ENCODE assay signal across 25 mouse cellular contexts in the genomic region with DNA sequence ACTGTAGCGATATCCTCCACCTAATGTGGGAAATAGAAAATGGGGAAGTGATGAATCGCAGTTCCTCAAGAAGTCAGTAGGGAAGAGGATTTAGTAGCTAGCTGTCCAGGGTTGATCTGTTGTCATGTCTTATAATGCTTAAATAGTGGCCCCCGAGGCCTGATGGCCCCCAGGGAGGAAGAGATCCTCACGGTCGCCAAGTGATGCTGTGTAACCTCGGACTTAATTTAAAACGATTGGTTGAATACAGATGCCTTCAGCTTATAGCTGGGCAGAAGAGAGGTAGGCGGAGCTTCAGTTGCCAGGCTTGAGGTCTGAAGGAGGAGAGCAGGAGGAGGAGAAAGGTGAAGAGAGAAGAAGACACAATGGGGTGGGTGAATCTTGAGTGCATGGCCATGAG. TPM values are rescaled to one million over a fixed set of nuclear protein-coding genes. Genes with fewer than 3 reads are reported as not detected.
DNase-seq lines count a peak whose midpoint lies in the region; ATAC-seq and TF ChIP-seq lines count a peak whose summit lies in the region.
"Had no signal": no experiment of that assay in that cellular context is flagged by ENCODE, and none has a peak within 500 bp of the region (broad histone marks: within the 10 kb centered on the region; RNA-seq: fewer than 3 reads in every experiment).

No protein-coding gene starts in this region.

- H3K27me3 ChIP-seq in CH12.LX (replicated peaks): peaks cover 2% of the 10 kb centered on the region
- peaks cover 8% of the 10 kb centered on the region for H3K27me3 ChIP-seq in liver, embryonic 11.5 days (replicated peaks; ENCODE audit: control insufficient read depth, insufficient read depth, low read length)
- H3K27me3 ChIP-seq in hindbrain, embryonic 13.5 days: peaks cover 7% of the 10 kb centered on the region
- no peaks in the 10 kb centered on the region for H3K27me3 ChIP-seq in kidney, embryonic 15.5 days
- H3K27me3 ChIP-seq: embryonic facial prominence, embryonic 13.5 days; embryonic facial prominence, embryonic 15.5 days had no signal

- H3K79me2 ChIP-seq in CH12.LX (replicated peaks; ENCODE audit: control insufficient read depth, extremely low read depth, insufficient read depth, poor library complexity, severe bottlenecking): no peaks in the 10 kb centered on the region

- 53% methylated on average over 8 of the region's 8 CpGs for WGBS in liver, embryonic 11.5 days
- 73% methylated on average over 8 of the region's 8 CpGs for WGBS in hindbrain, embryonic 13.5 days
- WGBS in lung, adult 2 months: 62% methylated on average over 8 of the region's 8 CpGs
- 75% methylated on average over 8 of the region's 8 CpGs for WGBS in kidney, embryonic 15.5 days

- in situ Hi-C loops in CH12.LX (cut with MboI; ENCODE audit: low pct_ligation_motif_present, low pct_unique_long_range_greater_than_20kb, low sequenced_read_pairs): no loop called here

- H3K9ac ChIP-seq in CH12.LX (ENCODE audit: insufficient read depth, low read depth): no peak overlapping the region
- no peak overlapping the region for H3K9ac ChIP-seq in liver, embryonic 11.5 days (ENCODE audit: low read depth, low read length)
- H3K9ac ChIP-seq in hindbrain, embryonic 13.5 days: no peak overlapping the region
- H3K9ac ChIP-seq in kidney, embryonic 15.5 days: no peak overlapping the region
- H3K9ac ChIP-seq: embryonic facial prominence, embryonic 13.5 days; embryonic facial prominence, embryonic 15.5 days; forebrain, embryonic 12.5 days had no signal

- no peak overlapping the region for H3K4me3 ChIP-seq in CH12.LX (replicated peaks in 1 of 3; ENCODE audit: low read depth in 2 of 3, low read length in 2 of 3, poor library complexity in 1 of 3)
- no peak overlapping the region for H3K4me3 ChIP-seq in liver, embryonic 11.5 days (ENCODE audit: low read depth, low read length)
- no peak overlapping the region for H3K4me3 ChIP-seq in hindbrain, embryonic 13.5 days
- H3K4me3 ChIP-seq in lung, adult 2 months (replicated peaks; ENCODE audit: extremely low read depth, low read depth, low read length): no peak overlapping the region
- H3K4me3 ChIP-seq in kidney, embryonic 15.5 days (replicated peaks): no peak overlapping the region
- H3K4me3 ChIP-seq: embryonic facial prominence, embryonic 13.5 days; embryonic facial prominence, embryonic 15.5 days; erythroblast, embryonic 14.5 days; forebrain, embryonic 10.5 days; forebrain, embryonic 12.5 days had no signal

- no peak overlapping the region for H3K4me2 ChIP-seq in CH12.LX (ENCODE audit: insufficient read depth, low read depth, poor library complexity, severe bottlenecking)
- no peak overlapping the region for H3K4me2 ChIP-seq in liver, embryonic 11.5 days
- H3K4me2 ChIP-seq in hindbrain, embryonic 13.5 days: no peak overlapping the region
- H3K4me2 ChIP-seq in kidney, embryonic 15.5 days: no peak overlapping the region
- H3K4me2 ChIP-seq: embryonic facial prominence, embryonic 13.5 days; embryonic facial prominence, embryonic 15.5 days; forebrain, embryonic 12.5 days had no signal

- no peak overlapping the region for H3K27ac ChIP-seq in CH12.LX (ENCODE audit: insufficient read depth, low read depth)
- no peak overlapping the region for H3K27ac ChIP-seq in liver, embryonic 11.5 days (ENCODE audit: low read depth, low read length)
- H3K27ac ChIP-seq in hindbrain, embryonic 13.5 days: no peak overlapping the region
- H3K27ac ChIP-seq in kidney, embryonic 15.5 days: no peak overlapping the region
- H3K27ac ChIP-seq: embryonic facial prominence, embryonic 13.5 days; embryonic facial prominence, embryonic 15.5 days; forebrain, embryonic 10.5 days; forebrain, embryonic 12.5 days had no signal

- DNase-seq in A20 (ENCODE audit: low read depth, low spot score): peak; percentile 51
- no peak for DNase-seq in CH12.LX (ENCODE audit: extremely low read depth)
- peak; percentile 40 for DNase-seq in MEL-GATA-1-ER (ENCODE audit: extremely low read depth, low read depth)
- DNase-seq in liver, embryonic 11.5 days (ENCODE audit: low spot score): no peak
- no peak for DNase-seq in lung, adult 2 months
- DNase-seq: adrenal gland, postnatal 25 days; B cell, adult 2 months; cerebellum, adult 11 months; cerebellum, adult 18-20 months; cerebellum, adult 8-10 months; cerebellum, adult 9-11 months; cerebellum, postnatal 14 days; cerebellum, postnatal 36 days; embryo, embryonic 11 days had no signal

- peaks cover 7 to 33% of the 10 kb centered on the region in 2 experiments; a peak in 3 of 4 replicates for H3K4me1 ChIP-seq in CH12.LX (ENCODE audit: control insufficient read depth in 1 of 2, insufficient read depth in 2 of 2)
- H3K4me1 ChIP-seq in liver, embryonic 11.5 days (replicated peaks; ENCODE audit: control insufficient read depth, insufficient read depth, low read length): peaks cover 9% of the 10 kb centered on the region; the same call in 1 of the 2 replicates
- H3K4me1 ChIP-seq in hindbrain, embryonic 13.5 days (replicated peaks): peaks cover 17% of the 10 kb centered on the region
- peaks cover 11% of the 10 kb centered on the region for H3K4me1 ChIP-seq in lung, adult 2 months (ENCODE audit: control insufficient read depth, insufficient read depth, low read length)
- H3K4me1 ChIP-seq in kidney, embryonic 15.5 days: peaks cover 17% of the 10 kb centered on the region

- TF ChIP-seq POLR2A in CH12.LX (IDR thresholded peaks at IDR 0.05; ENCODE audit: low read depth, low read length): no peak
- no peak for TF ChIP-seq POLR2A in lung, adult 2 months (IDR thresholded peaks at IDR 0.05; ENCODE audit: borderline replicate concordance, extremely low read depth, low read depth, low read length)

- dilution Hi-C loops in CH12.LX (cut with MboI; ENCODE audit: extremely low pct_ligation_motif_present, extremely low pct_unique_long_range_greater_than_20kb, low sequenced_read_pairs): no loop called here

- 0 out of 2 replicates have a peak, but pooled peaks have one; percentile 22 for TF ChIP-seq EP300 in CH12.LX (IDR thresholded peaks at IDR 0.05; ENCODE audit: low read length)

- ATAC-seq in megakaryocyte, adult 5-6 weeks (ENCODE audit: poor library complexity, severe bottlenecking): peak; percentile 32; the same call in 1 of the 2 replicates
- ATAC-seq in liver, embryonic 11.5 days (replicated peaks; ENCODE audit: low FRiP score): no peak
- no peak for ATAC-seq in hindbrain, embryonic 13.5 days (ENCODE audit: low FRiP score)
- no peak for ATAC-seq in kidney, embryonic 15.5 days (replicated peaks; ENCODE audit: low FRiP score)
- ATAC-seq: CD4-positive, CD25-positive, alpha-beta regulatory T cell, adult 4 months; forebrain, embryonic 14.5 days; forebrain, embryonic 16.5 days had no signal

- no peaks in the 10 kb centered on the region for H3K9me3 ChIP-seq in CH12.LX (replicated peaks; ENCODE audit: low read length)
- H3K9me3 ChIP-seq in liver, embryonic 11.5 days (ENCODE audit: control insufficient read depth, low read length): no peaks in the 10 kb centered on the region
- no peaks in the 10 kb centered on the region for H3K9me3 ChIP-seq in hindbrain, embryonic 13.5 days
- no peaks in the 10 kb centered on the region for H3K9me3 ChIP-seq in kidney, embryonic 15.5 days (replicated peaks)
- H3K9me3 ChIP-seq: embryonic facial prominence, embryonic 13.5 days; embryonic facial prominence, embryonic 15.5 days; forebrain, embryonic 10.5 days; forebrain, embryonic 12.5 days had no signal

- no peak for TF ChIP-seq RAD21 in CH12.LX (IDR thresholded peaks at IDR 0.05; ENCODE audit: low read depth, low read length)

- TF ChIP-seq CTCF in CH12.LX (conservative IDR thresholded peaks at IDR 0.05 in 1 of 2, IDR thresholded peaks at IDR 0.05 in 1 of 2; ENCODE audit: low read depth in 2 of 2, low read length in 2 of 2): no peak
- no peak for TF ChIP-seq CTCF in lung, adult 2 months (IDR thresholded peaks at IDR 0.05; ENCODE audit: insufficient read depth, low read length)

- H3K36me3 ChIP-seq in CH12.LX (replicated peaks in 1 of 2; ENCODE audit: control insufficient read depth in 1 of 2, insufficient read depth in 1 of 2, low read length in 1 of 2): no peaks in the 10 kb centered on the region
- H3K36me3 ChIP-seq in liver, embryonic 11.5 days (ENCODE audit: control insufficient read depth, insufficient read depth, low read length): no peaks in the 10 kb centered on the region
- H3K36me3 ChIP-seq in hindbrain, embryonic 13.5 days: no peaks in the 10 kb centered on the region
- no peaks in the 10 kb centered on the region for H3K36me3 ChIP-seq in kidney, embryonic 15.5 days
- H3K36me3 ChIP-seq: embryonic facial prominence, embryonic 13.5 days; embryonic facial prominence, embryonic 15.5 days; forebrain, embryonic 10.5 days; forebrain, embryonic 12.5 days had no signal

RNA-seq across cellular contexts. Expression of gene Acyp1, which starts 3.9 kb away (rescaled TPM):
- 22.7 and 27.5 TPM in 2 replicates for total RNA-seq in CH12.LX (2012; rRNA removed)
- 34.0 and 37.2 TPM in 2 replicates for total RNA-seq in CH12.LX (2014; rRNA removed)
- polyA plus RNA-seq in CH12.LX (2012; ENCODE audit: insufficient read length, low read depth): 10.7 and 15.3 TPM in 2 replicates
- total RNA-seq in megakaryocyte, adult 5-6 weeks (2015): 40.9 and 41.2 TPM in 2 replicates
- total RNA-seq in megakaryocyte, adult 5-6 weeks (2017): 26.2 and 49.4 TPM in 2 replicates
- polyA plus RNA-seq in liver, embryonic 11.5 days (2014; fragmentation: Nextera tagmentation; extraction: Ambion mirVana): 88.3 and 92.2 TPM in 2 replicates
- 65.8 and 72.4 TPM in 2 replicates for polyA plus RNA-seq in hindbrain, embryonic 13.5 days (2015; fragmentation: Nextera tagmentation; extraction: Ambion mirVana)
- 6.3 and 8.7 TPM in 2 replicates for polyA plus RNA-seq in lung, adult 2 months (2012; rRNA removed)
- 59.5 and 65.4 TPM in 2 replicates for polyA plus RNA-seq in kidney, embryonic 15.5 days (2015; fragmentation: Nextera tagmentation; extraction: Ambion mirVana)

RNA-seq across cellular contexts. Expression of gene Zc2hc1c, which starts 4.1 kb away (rescaled TPM):
- 0.08 and 0.13 TPM in 2 replicates for total RNA-seq in CH12.LX (2012; rRNA removed)
- total RNA-seq in CH12.LX (2014; rRNA removed): not detected in 2 replicates
- polyA plus RNA-seq in CH12.LX (2012; ENCODE audit: insufficient read length, low read depth): 0.13 and 0.19 TPM in 2 replicates
- total RNA-seq in megakaryocyte, adult 5-6 weeks (2015): not detected in 2 replicates
- 0.04 TPM in 1 of 2 replicates, not detected in the other for total RNA-seq in megakaryocyte, adult 5-6 weeks (2017)
- polyA plus RNA-seq in liver, embryonic 11.5 days (2014; fragmentation: Nextera tagmentation; extraction: Ambion mirVana): 0.43 and 0.49 TPM in 2 replicates
- polyA plus RNA-seq in hindbrain, embryonic 13.5 days (2015; fragmentation: Nextera tagmentation; extraction: Ambion mirVana): 1.2 and 1.5 TPM in 2 replicates
- polyA plus RNA-seq in lung, adult 2 months (2012; rRNA removed): 1.5 and 1.7 TPM in 2 replicates
- 2.8 and 3.4 TPM in 2 replicates for polyA plus RNA-seq in kidney, embryonic 15.5 days (2015; fragmentation: Nextera tagmentation; extraction: Ambion mirVana)

RNA-seq across cellular contexts. Expression of gene Mlh3, which starts 13.9 kb away (rescaled TPM):
- 6.1 and 7.8 TPM in 2 replicates for total RNA-seq in CH12.LX (2012; rRNA removed)
- total RNA-seq in CH12.LX (2014; rRNA removed): 8.2 and 9.8 TPM in 2 replicates
- polyA plus RNA-seq in CH12.LX (2012; ENCODE audit: insufficient read length, low read depth): 6.7 and 8.3 TPM in 2 replicates
- total RNA-seq in megakaryocyte, adult 5-6 weeks (2015): 3.7 and 4.1 TPM in 2 replicates
- total RNA-seq in megakaryocyte, adult 5-6 weeks (2017): 6.6 and 7.1 TPM in 2 replicates
- polyA plus RNA-seq in liver, embryonic 11.5 days (2014; fragmentation: Nextera tagmentation; extraction: Ambion mirVana): 6.1 and 7.8 TPM in 2 replicates
- polyA plus RNA-seq in hindbrain, embryonic 13.5 days (2015; fragmentation: Nextera tagmentation; extraction: Ambion mirVana): 9.2 and 9.8 TPM in 2 replicates
- polyA plus RNA-seq in lung, adult 2 months (2012; rRNA removed): 3.7 and 5.5 TPM in 2 replicates
- 8.7 and 9.6 TPM in 2 replicates for polyA plus RNA-seq in kidney, embryonic 15.5 days (2015; fragmentation: Nextera tagmentation; extraction: Ambion mirVana)

RNA-seq across cellular contexts. Expression of gene Nek9, which starts 54.8 kb away (rescaled TPM):
- 23.5 and 27.4 TPM in 2 replicates for total RNA-seq in CH12.LX (2012; rRNA removed)
- 12.7 and 15.6 TPM in 2 replicates for total RNA-seq in CH12.LX (2014; rRNA removed)
- 30.9 and 32.0 TPM in 2 replicates for polyA plus RNA-seq in CH12.LX (2012; ENCODE audit: insufficient read length, low read depth)
- total RNA-seq in megakaryocyte, adult 5-6 weeks (2015): 40.9 TPM in 2 replicates
- total RNA-seq in megakaryocyte, adult 5-6 weeks (2017): 25.1 and 27.9 TPM in 2 replicates
- polyA plus RNA-seq in liver, embryonic 11.5 days (2014; fragmentation: Nextera tagmentation; extraction: Ambion mirVana): 7.2 and 9.4 TPM in 2 replicates
- polyA plus RNA-seq in hindbrain, embryonic 13.5 days (2015; fragmentation: Nextera tagmentation; extraction: Ambion mirVana): 12.8 and 13.7 TPM in 2 replicates
- 32.7 and 39.7 TPM in 2 replicates for polyA plus RNA-seq in lung, adult 2 months (2012; rRNA removed)
- 22.3 and 23.0 TPM in 2 replicates for polyA plus RNA-seq in kidney, embryonic 15.5 days (2015; fragmentation: Nextera tagmentation; extraction: Ambion mirVana)

Comparison
In these comparisons a context has a peak if more than half of its experiments do, and no peak if none do; other contexts are left out.
1. DNase-seq: peak in A20 (single experiment) and MEL-GATA-1-ER (single experiment); none in CH12.LX (single experiment), liver, embryonic 11.5 days (single experiment) and lung, adult 2 months (single experiment).